Mouse (Mus musculus) cortical plate, adult 2 months (tissue): ENCODE data around the gene Nfam1.

Experiments used
- CTCF ChIP-seq: fragments of 200-500 bp; IDR thresholded peaks from 2 replicates; pipeline ENCODE4 v1.5.1; 2011; ENCODE audit warnings: mild to moderate bottlenecking, control low read depth, low read length; ENCODE audit not compliant: insufficient read depth; ENCODE audit errors: extremely low read depth
- POLR2A ChIP-seq: fragments of 200-500 bp; IDR thresholded peaks from 2 replicates; pipeline ENCODE4 v1.6.1; 2011; ENCODE audit warnings: mild to moderate bottlenecking, low read length, control low read depth; ENCODE audit not compliant: insufficient read depth; ENCODE audit errors: extremely low read depth

- TF ChIP-seq CTCF (no peak), POLR2A (no peak)
These were observed 20.2 kb upstream of the Nfam1 start for GRCm38 (mm10) chr15:83053261-83053660.
